Mouse (Mus musculus) midbrain, postnatal 0 days (tissue): ENCODE data around the gene Adgrl1. TPM values are rescaled to one million over a fixed set of nuclear protein-coding genes. Genes with fewer than 3 reads are reported as not detected.
"Not testable (repeated sequence)": the region's sequence is repeated elsewhere in the genome, so short reads cannot be mapped to it uniquely, and the experiment has no call there.

Source experiments
- ATAC-seq: fragments of 200-750 bp; cut with Nextera tagmentation; 2 replicates; pipeline ENCODE4 v1.8.0; 2017; ENCODE audit warnings: moderate number of reproducible peaks, mild to moderate bottlenecking, moderate TSS enrichment, moderate library complexity; ENCODE audit not compliant: low FRiP score
- DNase-seq: peaks from one replicate; pipeline ENCODE4 v3.0.0-alpha.2; 2015; ENCODE audit warnings: low spot score
- H3K27ac ChIP-seq: fragments of 300-500 bp; sonication (generic); 2 replicates; pipeline ENCODE4 v1.5.1; 2014; ENCODE audit warnings: low read depth, mild to moderate bottlenecking, low read length, mixed read lengths
- H3K27me3 ChIP-seq: fragments of 300-500 bp; sonication (generic); 2 replicates; pipeline ENCODE4 v1.6.1; 2014; ENCODE audit warnings: low read length, control low read depth, mixed read lengths; ENCODE audit not compliant: insufficient read depth
- H3K36me3 ChIP-seq: fragments of 300-500 bp; sonication (generic); 2 replicates; pipeline ENCODE4 v1.6.1; 2014; ENCODE audit warnings: low read length, control low read depth, mixed read lengths; ENCODE audit not compliant: insufficient read depth
- H3K4me1 ChIP-seq: fragments of 300-500 bp; sonication (generic); 2 replicates; pipeline ENCODE4 v1.6.1; 2014; ENCODE audit warnings: mild to moderate bottlenecking, control low read depth, antibody characterized with exemption, low read length, mixed read lengths; ENCODE audit not compliant: insufficient read depth
- H3K4me2 ChIP-seq: fragments of 300-500 bp; sonication (generic); 2 replicates; pipeline ENCODE4 v1.6.1; 2014; ENCODE audit warnings: low read depth, mild to moderate bottlenecking, low read length, mixed read lengths; ENCODE audit not compliant: poor library complexity, severe bottlenecking
- H3K4me3 ChIP-seq: fragments of 300-500 bp; sonication (generic); 2 replicates; pipeline ENCODE4 v1.5.1; 2014; ENCODE audit warnings: low read depth, mild to moderate bottlenecking, low read length, moderate library complexity
- H3K9ac ChIP-seq: fragments of 300-500 bp; sonication (generic); replicated peaks from 2 replicates; pipeline ENCODE4 v1.6.1; 2014; ENCODE audit warnings: mild to moderate bottlenecking, low read length, moderate library complexity, mixed read lengths; ENCODE audit not compliant: poor library complexity, severe bottlenecking
- H3K9me3 ChIP-seq: fragments of 300-500 bp; sonication (generic); 2 replicates; pipeline ENCODE4 v1.6.1; 2016; ENCODE audit warnings: low read length, control low read depth
- CTCF ChIP-seq: IDR thresholded peaks from 2 replicates; pipeline ENCODE4 v1.5.1; 2016; ENCODE audit warnings: antibody characterized with exemption, mild to moderate bottlenecking
- WGBS: fragments of 180-500 bp; shearing (Covaris S2); extraction: QIAGEN DNeasy Blood & Tissue Kit; methylation state at CpG from one replicate; pipeline ENCODE4 v1.1.7; 2014; 5-methylcytosine and 5-hydroxymethylcytosine counted together
- microRNA-seq: library from miRNA; unstranded; fragments of <30 nt; microRNA quantifications from one replicate; pipeline ENCODE4, GENCODE M21; 2016; ENCODE audit warnings: borderline number of aligned reads
- polyA plus RNA-seq: library from polyadenylated mRNA; unstranded; fragments of >200 nt; fragmentation: Nextera tagmentation; extraction: Ambion mirVana; gene quantifications from 2 replicates; pipeline ENCODE4 v1.2.1, GENCODE M21; 2015
- total RNA-seq: library from RNA; depleted of rRNA; stranded (reverse); fragments of >200 nt; gene quantifications from 2 replicates; pipeline ENCODE4 v1.2.3, GENCODE M21; 2014; rRNA removed

The Adgrl1 gene
- total and polyA plus RNA-seq, 2 experiments from 2014 or later, result 55.5 to 593 TPM

- no peak for ATAC-seq
- Histone ChIP-seq H3K27me3 (no peaks in the 10 kb centered on the region), H3K36me3 (peaks cover 48% of the 10 kb centered on the region), H3K9me3 (no peaks in the 10 kb centered on the region), H3K27ac (no peak overlapping the region), H3K4me3 (no peak overlapping the region), H3K4me2 (no peak overlapping the region), H3K4me1 (peaks cover 16% of the 10 kb centered on the region; the same call in 1 of the 2 replicates), H3K9ac (no peak overlapping the region)
- DNase-seq, result no peak
- WGBS, result 98% methylated on average over 7 of the region's 7 CpGs
- TF ChIP-seq CTCF, result no peak
These were observed 81.6 kb downstream of the Adgrl1 start for GRCm38 (mm10) chr8:83981533-83981932.

GRCm38 (mm10) chr8:83982449-83982848, 82.5 kb downstream of the Adgrl1 start:
- no peaks in the 10 kb centered on the region for H3K27me3 ChIP-seq
- H3K4me1 ChIP-seq, result peaks cover 7% of the 10 kb centered on the region; the same call in 1 of the 2 replicates
- DNase-seq, result no peak
- no peak overlapping the region for H3K9ac ChIP-seq
- WGBS, result 92% methylated on average over 4 of the region's 4 CpGs
- H3K27ac ChIP-seq, result no peak overlapping the region
- H3K36me3 ChIP-seq, result peaks cover 55% of the 10 kb centered on the region
- H3K4me2 ChIP-seq, result no peak overlapping the region
- no peaks in the 10 kb centered on the region for H3K9me3 ChIP-seq
- no peak for ATAC-seq
- no peak for TF ChIP-seq CTCF
- no peak overlapping the region for H3K4me3 ChIP-seq

GRCm38 (mm10) chr8:83983222-83983621, 83.3 kb downstream of the Adgrl1 start:
- H3K4me2 ChIP-seq, H3K9ac ChIP-seq, H3K9me3 ChIP-seq, H3K27ac ChIP-seq, H3K4me3 ChIP-seq, DNase-seq, H3K4me1 ChIP-seq, H3K27me3 ChIP-seq, ATAC-seq: not testable (repeated sequence)
- peak; percentile 59 for TF ChIP-seq CTCF
- peaks cover 60% of the 10 kb centered on the region for H3K36me3 ChIP-seq
- WGBS, result 93% methylated on average over 2 of the region's 2 CpGs

GRCm38 (mm10) chr8:83989243-83989642, 89.3 kb downstream of the Adgrl1 start:
- no peak for DNase-seq
- WGBS, result 91% methylated on average over 7 of the region's 7 CpGs
- ATAC-seq, result no peak
- no peak for TF ChIP-seq CTCF
- no peak overlapping the region for H3K4me3 ChIP-seq
- no peaks in the 10 kb centered on the region for H3K4me1 ChIP-seq
- H3K9ac ChIP-seq, result no peak overlapping the region
- H3K36me3 ChIP-seq, result peaks cover 58% of the 10 kb centered on the region
- H3K4me2 ChIP-seq, result no peak overlapping the region
- no peak overlapping the region for H3K27ac ChIP-seq
- no peaks in the 10 kb centered on the region for H3K9me3 ChIP-seq
- no peaks in the 10 kb centered on the region for H3K27me3 ChIP-seq

- DNase-seq (no peak), ATAC-seq (peak; percentile 55; the same call in 1 of the 2 replicates)
- Histone ChIP-seq H3K4me3 (no peak overlapping the region), H3K9ac (no peak overlapping the region), H3K27me3 (no peaks in the 10 kb centered on the region), H3K4me1 (no peaks in the 10 kb centered on the region), H3K27ac (no peak overlapping the region), H3K9me3 (no peaks in the 10 kb centered on the region), H3K4me2 (no peak overlapping the region), H3K36me3 (peaks cover 53% of the 10 kb centered on the region)
- WGBS, result 95% methylated on average over 14 of the region's 14 CpGs
- TF ChIP-seq CTCF, result no peak
These were observed 90.3 kb downstream of the Adgrl1 start for GRCm38 (mm10) chr8:83990170-83990569.

Small RNA genes within 50 kb of the gene (microRNA-seq; reads per million reads assigned to microRNA genes)
- gene Gm44330 (not detected), gene Gm44450 (not detected)

Other genes starting within 250 kb of the Adgrl1 start
- 72.3 and 74.2 TPM in 2 replicates for gene Gipc1, start 247.4 kb upstream of the Adgrl1 start, total RNA-seq
- gene Gipc1, start 247.4 kb upstream of the Adgrl1 start, polyA plus RNA-seq, result 108 and 111 TPM in 2 replicates
- 0.55 and 0.85 TPM in 2 replicates for gene Ptger1, start 233.4 kb upstream of the Adgrl1 start, total RNA-seq
- 0.27 and 0.36 TPM in 2 replicates for gene Ptger1, start 233.4 kb upstream of the Adgrl1 start, polyA plus RNA-seq
- gene Pkn1, start 200.9 kb upstream of the Adgrl1 start, total RNA-seq, result 63.9 and 71.2 TPM in 2 replicates
- gene Pkn1, start 200.9 kb upstream of the Adgrl1 start, polyA plus RNA-seq, result 21.3 and 21.7 TPM in 2 replicates
- gene Ddx39, start 184.9 kb upstream of the Adgrl1 start, total RNA-seq, result 38.1 and 47.3 TPM in 2 replicates
- 68.2 and 76.6 TPM in 2 replicates for gene Ddx39, start 184.9 kb upstream of the Adgrl1 start, polyA plus RNA-seq
- gene Adgre5, start 158.8 kb upstream of the Adgrl1 start, total RNA-seq, result 10.4 and 24.3 TPM in 2 replicates
- 7.7 and 8.3 TPM in 2 replicates for gene Adgre5, start 158.8 kb upstream of the Adgrl1 start, polyA plus RNA-seq
- gene Gm10644, start 55.1 kb downstream of the Adgrl1 start, total RNA-seq, result 0.47 and 0.60 TPM in 2 replicates
- gene Gm10644, start 55.1 kb downstream of the Adgrl1 start, polyA plus RNA-seq, result 0.36 and 0.39 TPM in 2 replicates
- gene Asf1b, start 55.4 kb downstream of the Adgrl1 start, total RNA-seq, result 3.9 and 20.4 TPM in 2 replicates
- 3.8 and 4.3 TPM in 2 replicates for gene Asf1b, start 55.4 kb downstream of the Adgrl1 start, polyA plus RNA-seq
- 190 and 218 TPM in 2 replicates for gene Prkaca, start 72.9 kb downstream of the Adgrl1 start, total RNA-seq
- gene Prkaca, start 72.9 kb downstream of the Adgrl1 start, polyA plus RNA-seq, result 253 and 259 TPM in 2 replicates
- gene Samd1, start 97.6 kb downstream of the Adgrl1 start, total RNA-seq, result 65.3 and 86.9 TPM in 2 replicates
- gene Samd1, start 97.6 kb downstream of the Adgrl1 start, polyA plus RNA-seq, result 4.1 and 4.6 TPM in 2 replicates
- gene 1700067K01Rik, start 101.4 kb downstream of the Adgrl1 start, total RNA-seq, result 1.2 TPM in 1 of 2 replicates, not detected in the other
- 0.58 and 0.69 TPM in 2 replicates for gene 1700067K01Rik, start 101.4 kb downstream of the Adgrl1 start, polyA plus RNA-seq
- 0.66 TPM in 1 of 2 replicates, not detected in the other for gene 2210011C24Rik, start 112.1 kb downstream of the Adgrl1 start, total RNA-seq
- 0.43 and 1.5 TPM in 2 replicates for gene 2210011C24Rik, start 112.1 kb downstream of the Adgrl1 start, polyA plus RNA-seq
- 5.1 and 8.0 TPM in 2 replicates for gene Palm3, start 121.4 kb downstream of the Adgrl1 start, total RNA-seq
- 4.4 and 4.9 TPM in 2 replicates for gene Palm3, start 121.4 kb downstream of the Adgrl1 start, polyA plus RNA-seq
- gene Il27ra, start 142.5 kb downstream of the Adgrl1 start, total RNA-seq, result 0.71 and 1.1 TPM in 2 replicates
- gene Il27ra, start 142.5 kb downstream of the Adgrl1 start, polyA plus RNA-seq, result 0.21 and 0.29 TPM in 2 replicates
- gene Rln3, start 144.9 kb downstream of the Adgrl1 start, total RNA-seq, result 2.3 and 2.7 TPM in 2 replicates
- 1.3 and 2.3 TPM in 2 replicates for gene Rln3, start 144.9 kb downstream of the Adgrl1 start, polyA plus RNA-seq
- 2.2 and 3.0 TPM in 2 replicates for gene Gm10643, start 165.0 kb downstream of the Adgrl1 start, total RNA-seq
- 1.6 and 1.7 TPM in 2 replicates for gene Gm10643, start 165.0 kb downstream of the Adgrl1 start, polyA plus RNA-seq
- 28.4 and 31.7 TPM in 2 replicates for gene Rfx1, start 166.7 kb downstream of the Adgrl1 start, total RNA-seq
- 7.2 and 8.8 TPM in 2 replicates for gene Rfx1, start 166.7 kb downstream of the Adgrl1 start, polyA plus RNA-seq
- gene Dcaf15, start 204.7 kb downstream of the Adgrl1 start, total RNA-seq, result 62.3 and 67.6 TPM in 2 replicates
- gene Dcaf15, start 204.7 kb downstream of the Adgrl1 start, polyA plus RNA-seq, result 21.7 and 23.3 TPM in 2 replicates
- gene Podnl1, start 225.9 kb downstream of the Adgrl1 start, total RNA-seq, result 0.05 and 0.19 TPM in 2 replicates
- 0.38 and 0.56 TPM in 2 replicates for gene Podnl1, start 225.9 kb downstream of the Adgrl1 start, polyA plus RNA-seq
- 86.1 and 101 TPM in 2 replicates for gene Cc2d1a, start 247.8 kb downstream of the Adgrl1 start, total RNA-seq
- 65.9 and 70.7 TPM in 2 replicates for gene Cc2d1a, start 247.8 kb downstream of the Adgrl1 start, polyA plus RNA-seq
- 5.6 and 5.7 TPM in 2 replicates for gene 4930432K21Rik, start 247.9 kb downstream of the Adgrl1 start, total RNA-seq
- gene 4930432K21Rik, start 247.9 kb downstream of the Adgrl1 start, polyA plus RNA-seq, result 2.2 and 2.4 TPM in 2 replicates